Mouse (Mus musculus) small intestine, adult 2 months (tissue): Measurements from ENCODE around the gene Dpp10.

Source experiments
- CTCF ChIP-seq: fragments of 200-500 bp; IDR thresholded peaks from 2 replicates; pipeline ENCODE4 v1.5.1; 2012; ENCODE audit warnings: low read depth, mild to moderate bottlenecking, control low read depth, inconsistent platforms, low read length, moderate library complexity, mixed read lengths; ENCODE audit not compliant: insufficient replicate concordance, insufficient read length; ENCODE audit errors: extremely low read depth
- POLR2A ChIP-seq: fragments of 200-500 bp; IDR thresholded peaks from 2 replicates; pipeline ENCODE4 v1.6.1; 2012; ENCODE audit warnings: low read depth, mild to moderate bottlenecking, control low read depth, inconsistent platforms, low read length, moderate library complexity

GRCm38 (mm10) chr1:124031968-124032367 is 13.4 kb downstream of the Dpp10 start:
- TF ChIP-seq POLR2A, result no peak
- no peak for TF ChIP-seq CTCF
